Mouse (Mus musculus): Measurements from ENCODE around the gene Edem3.

Gene Edem3

DNA sequence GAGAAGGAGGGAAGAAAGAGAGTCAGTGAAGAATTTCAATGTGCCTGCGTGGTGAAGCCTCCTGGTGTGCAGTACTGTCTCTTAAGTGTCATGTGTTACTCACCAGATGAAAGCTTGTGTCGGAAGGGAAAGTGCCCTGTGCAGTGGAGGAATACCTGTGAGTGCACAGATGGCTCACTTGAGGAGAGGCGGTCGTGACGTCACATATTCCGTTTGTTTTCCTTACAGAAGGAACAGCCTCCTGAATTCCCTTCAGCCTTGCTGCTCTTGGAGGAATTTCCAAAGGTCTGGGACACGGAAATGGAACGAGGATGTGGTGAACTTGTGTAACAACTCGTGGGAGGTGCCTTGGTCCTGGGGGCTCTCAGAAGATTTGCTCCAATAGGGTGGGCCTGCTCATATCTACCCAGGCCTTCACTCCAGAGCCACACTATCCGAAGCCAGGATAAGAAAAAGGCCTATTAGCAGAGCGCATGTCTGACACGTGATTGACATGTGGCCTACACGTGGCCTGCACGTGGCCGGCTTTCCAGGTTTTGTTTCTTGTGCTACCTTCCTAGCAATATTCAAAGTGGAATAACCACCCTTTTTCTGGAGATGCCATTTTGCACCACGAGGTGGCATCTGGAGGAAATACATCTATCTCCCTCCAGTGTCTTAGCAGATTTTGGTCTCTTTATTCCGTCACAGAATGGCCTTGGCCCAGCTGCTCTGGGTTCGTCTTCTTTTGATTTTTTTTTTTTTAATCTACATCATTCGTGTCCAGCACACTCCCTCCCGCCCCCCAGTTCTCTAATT lies 96.1 kb downstream of the Edem3 start:
- no peaks in the 10 kb centered on the region for H3K27me3 ChIP-seq (ENCODE audit: control insufficient read depth, insufficient read depth, low read length, poor library complexity, severe bottlenecking)
- H3K36me3 ChIP-seq (ENCODE audit: control insufficient read depth, insufficient read depth, low read length, poor library complexity, severe bottlenecking) = no peaks in the 10 kb centered on the region
- DNase-seq (ENCODE audit: low read depth, low spot score) = no peak

DNA sequence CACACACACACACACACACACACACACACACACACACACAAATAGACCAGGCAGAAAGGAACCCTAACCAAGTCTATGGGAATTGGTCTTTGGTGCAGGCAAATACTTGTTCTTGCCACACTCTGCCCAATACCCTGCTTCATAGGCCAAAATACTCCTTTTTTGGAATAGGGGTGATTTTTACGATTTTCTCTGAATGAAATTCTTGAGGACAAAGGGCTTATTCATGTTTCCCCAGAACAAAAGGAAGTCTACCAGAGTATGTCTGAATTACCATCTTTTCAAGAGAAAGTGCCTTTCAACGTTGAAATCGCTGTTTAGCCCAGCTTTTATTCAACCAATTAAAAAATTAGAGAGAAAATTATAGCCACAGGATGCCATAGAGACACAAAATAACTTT lies 96.8 kb downstream of the Edem3 start:
- no peaks in the 10 kb centered on the region for H3K36me3 ChIP-seq (ENCODE audit: control insufficient read depth, insufficient read depth, low read length, poor library complexity, severe bottlenecking)
- no peak for DNase-seq (ENCODE audit: low read depth, low spot score)
- H3K27me3 ChIP-seq (ENCODE audit: control insufficient read depth, insufficient read depth, low read length, poor library complexity, severe bottlenecking) = no peaks in the 10 kb centered on the region

DNA sequence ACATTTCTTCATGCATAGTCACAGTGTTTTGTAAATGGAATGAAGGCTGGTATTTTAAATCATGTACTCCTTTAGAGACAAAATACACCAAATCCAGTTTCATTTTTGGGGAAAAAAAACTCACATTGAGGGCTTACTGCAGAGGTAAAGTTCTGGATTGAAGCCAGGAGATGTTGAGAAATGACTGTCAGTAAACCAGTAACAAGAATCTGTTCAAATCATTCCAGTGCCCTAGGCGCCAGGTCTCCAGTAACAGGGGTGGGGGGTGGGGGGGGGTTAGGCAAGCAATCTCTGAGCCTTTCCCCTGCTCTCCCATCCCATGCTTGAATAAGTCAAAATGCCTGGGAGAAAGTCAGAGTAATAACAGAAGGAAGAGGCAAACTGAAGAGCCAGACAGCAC lies 100.4 kb downstream of the Edem3 start:
- H3K36me3 ChIP-seq (ENCODE audit: control insufficient read depth, insufficient read depth, low read length, poor library complexity, severe bottlenecking) = no peaks in the 10 kb centered on the region
- H3K27me3 ChIP-seq (ENCODE audit: control insufficient read depth, insufficient read depth, low read length, poor library complexity, severe bottlenecking) = no peaks in the 10 kb centered on the region
- no peak for DNase-seq (ENCODE audit: low read depth, low spot score)

DNA sequence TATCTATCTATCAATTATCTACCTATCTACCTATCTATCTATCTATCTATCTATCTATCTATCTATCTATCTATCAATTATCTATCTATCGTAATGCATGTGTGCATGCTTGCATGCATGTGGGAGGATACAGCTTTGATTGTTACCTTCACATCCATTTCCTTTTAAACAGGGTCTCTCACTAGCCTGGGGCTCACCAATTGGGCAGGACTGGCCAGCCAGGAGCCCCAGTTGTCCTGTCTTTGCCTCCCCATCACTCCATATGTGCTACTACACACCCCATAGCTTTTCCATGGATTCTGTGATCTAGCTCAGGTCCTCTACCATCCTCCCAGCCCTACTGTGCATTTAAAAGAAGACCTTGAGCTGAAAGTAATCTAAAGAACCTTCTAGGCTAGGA lies 103.3 kb downstream of the Edem3 start:
- H3K36me3 ChIP-seq (ENCODE audit: control insufficient read depth, insufficient read depth, low read length, poor library complexity, severe bottlenecking) = no peaks in the 10 kb centered on the region
- DNase-seq (ENCODE audit: low read depth, low spot score) = no peak
- no peaks in the 10 kb centered on the region for H3K27me3 ChIP-seq (ENCODE audit: control insufficient read depth, insufficient read depth, low read length, poor library complexity, severe bottlenecking)

DNA sequence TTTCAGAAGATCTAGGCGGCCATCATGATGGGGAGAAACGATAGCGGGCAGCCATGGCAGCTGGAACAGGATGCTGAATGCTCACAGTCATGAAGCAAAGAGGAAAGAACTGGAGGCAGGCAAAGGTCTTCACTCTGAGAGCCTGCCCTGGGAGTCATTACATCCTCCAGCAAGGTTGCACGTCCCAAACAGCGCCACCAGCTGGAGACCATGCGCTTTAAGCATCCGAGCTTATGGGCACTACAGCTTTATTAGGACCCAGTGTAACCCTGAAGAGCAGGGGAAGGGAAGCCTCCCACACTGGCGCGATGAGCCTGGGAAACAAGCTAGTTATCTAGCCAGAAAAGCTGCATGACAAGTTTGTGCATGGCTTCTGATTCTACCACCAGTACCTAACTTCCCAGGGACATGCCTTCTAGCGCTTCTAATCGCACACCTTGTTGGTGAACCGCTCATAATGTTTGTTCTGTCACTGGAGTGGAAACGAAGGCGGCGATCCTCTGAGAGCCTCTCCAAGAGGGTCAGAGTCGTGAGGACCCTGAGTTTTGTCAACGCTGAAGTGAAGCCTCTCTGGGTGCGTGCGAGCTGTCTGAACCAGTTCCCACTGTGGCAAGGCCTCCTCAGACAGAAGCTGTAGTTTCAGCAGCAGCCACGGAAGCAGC lies 106.3 kb downstream of the Edem3 start:
- no peaks in the 10 kb centered on the region for H3K27me3 ChIP-seq (ENCODE audit: control insufficient read depth, insufficient read depth, low read length, poor library complexity, severe bottlenecking)
- no peak for DNase-seq (ENCODE audit: low read depth, low spot score)
- H3K36me3 ChIP-seq (ENCODE audit: control insufficient read depth, insufficient read depth, low read length, poor library complexity, severe bottlenecking) = no peaks in the 10 kb centered on the region

- DNase-seq (ENCODE audit: low read depth, low spot score) = no peak
- H3K27me3 ChIP-seq (ENCODE audit: control insufficient read depth, insufficient read depth, low read length, poor library complexity, severe bottlenecking) = no peaks in the 10 kb centered on the region
- no peaks in the 10 kb centered on the region for H3K36me3 ChIP-seq (ENCODE audit: control insufficient read depth, insufficient read depth, low read length, poor library complexity, severe bottlenecking)
These were observed 106.9 kb downstream of the Edem3 start for GRCm38 (mm10) chr1:151862109-151862508.

GRCm38 (mm10) chr1:151863135-151863796 lies 108.1 kb downstream of the Edem3 start:
- H3K27me3 ChIP-seq (ENCODE audit: control insufficient read depth, insufficient read depth, low read length, poor library complexity, severe bottlenecking) = no peaks in the 10 kb centered on the region
- no peaks in the 10 kb centered on the region for H3K36me3 ChIP-seq (ENCODE audit: control insufficient read depth, insufficient read depth, low read length, poor library complexity, severe bottlenecking)
- no peak for DNase-seq (ENCODE audit: low read depth, low spot score)

- Histone ChIP-seq H3K36me3 (ENCODE audit: control insufficient read depth, insufficient read depth, low read length, poor library complexity, severe bottlenecking) (no peaks in the 10 kb centered on the region), H3K27me3 (ENCODE audit: control insufficient read depth, insufficient read depth, low read length, poor library complexity, severe bottlenecking) (no peaks in the 10 kb centered on the region)
- no peak for DNase-seq (ENCODE audit: low read depth, low spot score)
These were observed 108.6 kb downstream of the Edem3 start for GRCm38 (mm10) chr1:151863797-151864147.

GRCm38 (mm10) chr1:151864326-151864725 lies 109.2 kb downstream of the Edem3 start:
- DNase-seq (ENCODE audit: low read depth, low spot score) = no peak
- H3K36me3 ChIP-seq (ENCODE audit: control insufficient read depth, insufficient read depth, low read length, poor library complexity, severe bottlenecking) = no peaks in the 10 kb centered on the region
- no peaks in the 10 kb centered on the region for H3K27me3 ChIP-seq (ENCODE audit: control insufficient read depth, insufficient read depth, low read length, poor library complexity, severe bottlenecking)

Measured in splenic B cell, adult 2 months (primary cell).